Mouse (Mus musculus) hindlimb bud, embryonic 11.5 days (tissue): ENCODE measurements at regions not wholly inside any gene's neighbourhood (a gene's known extent, or its start where the extent isn't known, plus 50 kb on each side); places are given as distances from the start of the nearest gene placed in this dataset.
"Not testable (repeated sequence)": the region's sequence is repeated elsewhere in the genome, so short reads cannot be mapped to it uniquely, and the experiment has no call there.

Source experiments
- DNase-seq: peaks from one replicate; pipeline ENCODE4 v3.0.0-alpha.2; 2012; ENCODE audit warnings: low read depth, low spot score; ENCODE audit errors: extremely low spot score

DNA sequence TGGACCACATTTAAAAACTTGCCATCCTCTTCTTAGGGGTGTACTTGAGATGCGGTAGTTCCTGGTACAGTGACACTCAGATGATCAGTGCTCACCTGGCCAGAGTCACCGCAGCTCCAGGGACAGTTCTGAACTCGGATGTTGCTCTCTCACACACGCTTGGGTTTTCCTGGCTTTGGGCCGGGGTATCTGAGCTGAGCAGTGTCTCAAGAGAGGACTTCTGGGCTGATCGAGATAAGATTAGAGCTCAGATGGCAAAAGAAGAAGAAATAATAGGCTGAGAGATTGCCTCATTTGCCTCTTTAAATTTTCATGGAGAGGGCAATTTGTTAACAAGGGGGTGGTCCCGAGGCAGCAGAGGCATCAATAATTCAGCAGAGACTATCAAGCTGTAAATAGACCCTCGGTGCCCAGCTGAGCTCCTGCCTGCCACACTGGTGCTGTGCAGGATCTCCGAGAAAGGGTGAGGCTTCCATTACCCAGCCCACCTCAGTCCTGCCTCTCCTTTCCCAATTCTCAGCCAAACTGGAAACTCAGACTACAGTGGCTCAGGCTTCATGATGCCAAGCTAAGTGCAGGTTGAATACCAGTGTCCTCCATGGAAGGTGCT lies 133.7 kb downstream of the Tsen15 start:
- DNase-seq: no peak

- no peak for DNase-seq
These were observed 145.5 kb downstream of the Tsen15 start for GRCm38 (mm10) chr1:152241026-152241425.

GRCm38 (mm10) chr1:152239376-152239775 lies 147.1 kb downstream of the Tsen15 start:
- no peak for DNase-seq

DNA sequence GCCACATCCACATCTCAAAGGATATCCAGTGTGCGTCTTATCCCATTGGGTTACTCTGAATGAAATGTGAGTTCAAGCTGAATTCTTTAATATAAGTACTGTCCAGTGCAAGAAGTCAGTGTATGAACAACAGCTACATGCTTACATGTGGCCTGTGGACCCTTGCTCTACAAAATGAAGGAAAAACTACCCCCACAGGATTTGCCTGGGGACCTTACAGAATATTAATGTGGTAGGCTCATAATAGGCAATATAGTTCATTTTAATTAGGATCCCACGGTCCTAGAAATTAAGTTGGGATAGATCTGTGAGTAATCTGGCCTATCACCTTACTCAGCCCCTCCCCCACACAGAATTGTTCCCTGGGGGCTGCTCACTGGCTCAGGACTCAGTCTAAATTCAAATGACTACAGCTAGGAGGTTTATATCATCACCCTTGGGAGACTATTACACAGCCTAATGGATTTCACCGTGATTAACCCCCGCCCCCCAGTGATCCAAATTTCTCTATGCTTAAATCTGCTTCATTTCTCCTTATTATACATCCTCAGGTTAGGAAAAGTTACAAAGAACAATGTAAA lies 145.4 kb upstream of the 1700025G04Rik start:
- DNase-seq: no peak

DNA sequence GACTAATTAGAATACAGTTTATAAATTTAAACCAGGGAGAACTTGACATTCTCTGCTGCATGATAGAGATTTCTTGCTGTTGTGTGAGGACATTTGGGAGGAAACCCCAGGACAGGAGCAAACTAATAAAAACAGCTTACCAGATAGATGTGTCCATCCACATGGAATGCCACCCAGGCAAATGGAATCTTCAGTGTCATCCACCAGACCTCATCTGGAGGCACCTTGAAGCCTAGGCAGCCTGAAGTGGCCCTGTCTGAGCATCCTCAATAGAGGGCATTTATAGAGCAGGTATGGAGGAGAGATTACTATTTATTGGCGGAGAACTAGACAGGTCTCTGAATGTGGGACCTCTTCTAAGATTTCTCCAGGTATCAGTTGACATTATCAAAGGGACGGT lies 144.8 kb upstream of the 1700025G04Rik start:
- DNase-seq: no peak

GRCm38 (mm10) chr1:152231717-152232202 lies 141.8 kb upstream of the 1700025G04Rik start:
- DNase-seq: no peak

DNA sequence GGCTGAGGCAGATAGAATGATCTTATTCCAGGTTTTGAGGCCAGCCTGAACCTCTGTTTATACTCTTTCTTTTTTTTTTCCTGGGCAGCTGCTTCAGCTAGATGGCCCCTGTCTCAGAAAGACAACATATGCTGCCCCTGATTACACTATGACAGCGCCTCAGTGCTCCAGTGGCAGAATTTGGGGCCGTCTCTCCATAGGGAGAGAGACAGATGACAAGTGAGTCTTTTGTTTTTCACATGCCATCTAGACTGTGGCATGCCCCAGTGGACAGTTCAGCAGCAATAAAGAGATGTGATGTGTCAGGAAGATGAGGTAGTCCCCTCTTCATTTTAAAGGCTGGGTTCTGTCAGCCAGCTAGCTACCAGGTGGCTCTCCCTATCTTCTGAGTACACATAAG lies 139.8 kb upstream of the 1700025G04Rik start:
- DNase-seq: no peak

GRCm38 (mm10) chr1:152226049-152226448 lies 136.1 kb upstream of the 1700025G04Rik start:
- DNase-seq: no peak

DNA sequence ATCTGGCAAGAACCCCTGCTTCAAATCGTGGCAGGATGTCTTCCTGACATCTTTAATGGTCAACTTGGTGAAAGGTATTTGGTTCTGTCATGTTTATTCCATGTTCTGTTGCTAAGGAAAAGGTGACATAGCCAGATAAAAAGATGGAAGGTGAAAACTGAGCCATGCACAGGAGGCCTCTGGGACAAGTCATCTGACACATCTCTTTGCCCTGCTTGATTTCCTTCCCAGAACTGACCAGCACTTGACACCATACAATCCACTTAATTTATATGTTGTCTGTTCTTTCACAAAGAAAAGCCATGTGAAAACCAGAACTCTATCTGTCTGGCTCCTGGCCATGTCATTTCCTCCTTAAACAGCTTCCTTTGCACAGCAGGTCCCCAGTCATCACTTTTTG lies 133.7 kb upstream of the 1700025G04Rik start:
- DNase-seq: no peak

DNA sequence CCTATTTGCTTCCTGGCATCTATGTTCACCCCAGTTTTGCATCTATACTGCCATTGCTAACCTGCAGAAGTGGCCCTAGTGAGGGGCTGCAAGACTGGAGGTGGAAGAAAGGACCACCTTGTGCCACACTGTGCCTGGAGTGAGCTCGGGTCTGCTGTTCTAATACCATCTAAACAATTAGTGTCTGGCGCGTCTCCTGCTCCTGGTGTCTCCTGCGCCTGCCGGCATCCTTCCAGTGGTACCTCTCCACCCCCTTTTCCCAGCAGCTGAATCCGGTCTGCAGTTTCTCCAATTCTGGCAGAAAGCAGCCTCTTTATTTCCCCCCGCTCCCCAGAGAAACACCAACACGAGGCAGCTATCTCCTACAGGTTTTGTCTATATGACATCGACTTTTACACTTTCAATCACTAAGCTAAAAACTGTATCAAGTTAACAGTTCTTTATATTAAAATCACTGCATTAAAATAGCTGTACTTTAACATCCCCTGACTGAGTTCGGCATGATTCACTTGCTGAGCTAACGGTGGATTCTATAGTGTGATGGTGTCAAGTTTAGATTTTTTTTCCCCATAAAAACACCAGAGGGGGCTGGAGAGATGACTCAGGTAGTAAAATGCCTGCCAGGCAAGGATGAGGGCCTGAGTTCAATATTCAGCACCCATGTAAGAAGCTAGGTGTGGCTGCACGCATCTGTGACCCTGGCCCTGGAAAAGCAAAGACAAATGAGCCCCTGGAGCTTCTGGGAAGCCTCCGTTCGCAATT lies 131.1 kb upstream of the 1700025G04Rik start:
- no peak for DNase-seq

GRCm38 (mm10) chr1:152219752-152220151 lies 129.8 kb upstream of the 1700025G04Rik start:
- not testable (repeated sequence) for DNase-seq

DNA sequence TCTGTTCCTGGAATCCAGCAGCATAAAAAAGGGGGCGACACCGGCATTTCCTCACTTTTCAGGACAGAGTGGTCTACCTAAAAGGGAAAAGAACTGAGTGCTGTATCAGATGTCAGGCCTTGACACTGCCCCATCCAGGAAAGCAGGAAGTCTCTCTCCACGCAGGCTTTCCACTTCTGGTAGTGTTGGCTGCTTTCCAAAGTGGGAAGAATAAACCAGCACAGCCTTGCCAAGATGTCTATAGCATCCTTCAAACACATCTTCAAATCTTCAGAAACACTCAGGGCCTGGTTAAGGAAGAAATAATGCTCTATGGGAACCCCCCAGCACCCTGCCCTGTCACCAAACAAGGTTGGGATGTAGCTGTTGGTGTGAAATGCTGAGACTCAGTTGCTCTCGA lies 127.5 kb upstream of the 1700025G04Rik start:
- no peak for DNase-seq

GRCm38 (mm10) chr1:152214376-152214775 lies 124.5 kb upstream of the 1700025G04Rik start:
- no peak for DNase-seq

- no peak for DNase-seq
These were observed 113.3 kb upstream of the 1700025G04Rik start for GRCm38 (mm10) chr1:152203187-152203586.

DNA sequence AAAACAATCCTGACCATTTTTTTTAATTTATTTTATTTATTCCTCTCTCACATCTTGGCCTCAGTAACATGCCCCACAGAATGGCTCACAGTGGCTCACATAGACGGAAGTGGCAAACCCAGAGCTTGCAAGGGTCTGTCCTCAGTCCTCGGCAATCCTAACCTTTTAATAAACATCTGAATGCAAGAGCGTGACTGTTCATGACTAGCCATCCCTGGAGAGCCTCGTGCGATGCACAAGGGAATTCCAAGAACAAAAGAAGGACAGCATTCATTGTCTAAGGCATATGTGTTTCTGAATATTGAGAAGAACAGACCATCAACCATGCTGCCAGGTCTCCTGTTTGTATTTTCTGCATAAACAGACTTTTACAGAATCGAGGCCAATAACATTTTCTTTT lies 98.8 kb upstream of the 1700025G04Rik start:
- no peak for DNase-seq

GRCm38 (mm10) chr1:152184956-152185355 lies 95.0 kb upstream of the 1700025G04Rik start:
- no peak for DNase-seq

DNA sequence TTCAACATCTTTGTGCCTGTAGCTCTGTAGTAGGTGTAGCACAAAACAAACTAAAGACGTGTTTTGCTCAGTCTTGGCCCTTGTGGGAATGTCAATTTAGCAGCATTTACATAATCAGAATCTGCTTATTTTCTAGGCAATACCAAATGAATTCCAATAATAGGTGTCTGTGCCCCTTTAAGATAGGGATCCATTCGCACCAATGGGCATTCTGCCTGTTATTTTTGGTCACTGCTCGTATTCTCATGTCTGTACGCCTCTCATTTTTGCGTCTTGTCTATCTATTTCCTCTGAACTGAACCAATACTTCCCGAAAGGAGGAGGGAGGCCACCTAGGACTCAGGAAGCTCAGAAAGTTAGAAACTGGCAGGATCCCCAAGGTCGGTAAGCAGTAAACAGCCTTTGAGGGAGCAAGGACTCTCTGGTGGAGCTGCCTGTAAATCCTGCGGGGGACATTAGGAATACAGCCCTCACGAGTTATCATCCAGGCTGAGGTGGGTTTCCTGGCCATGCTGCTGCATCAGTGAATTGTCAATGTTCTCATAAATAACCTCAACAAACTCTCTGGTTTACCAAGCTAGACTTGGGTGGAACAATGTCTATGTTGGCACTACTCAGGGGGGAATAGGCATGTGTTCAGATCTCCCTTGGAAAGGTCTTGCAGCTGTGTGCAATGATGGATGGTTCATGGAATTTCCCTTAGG lies 86.5 kb upstream of the 1700025G04Rik start:
- DNase-seq: no peak

DNA sequence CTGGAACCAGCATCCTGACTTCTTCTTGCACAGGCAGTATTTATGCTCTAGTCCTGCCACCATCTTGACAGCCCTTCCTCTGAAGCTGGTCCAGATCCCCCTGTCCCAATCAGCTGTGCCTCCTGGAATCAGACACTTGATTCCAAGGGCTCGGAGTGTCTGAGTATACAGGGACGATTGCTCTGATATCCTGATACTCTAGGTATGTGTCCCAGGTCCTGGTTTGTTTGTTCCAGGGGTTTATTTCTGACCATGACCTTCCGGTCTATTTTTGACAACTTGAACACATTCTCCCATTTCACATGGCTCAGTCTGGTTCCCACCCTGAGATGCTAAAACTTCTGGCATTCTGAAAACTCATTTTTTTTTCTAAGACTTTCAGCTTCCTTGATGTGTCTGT lies 85.8 kb upstream of the 1700025G04Rik start:
- no peak for DNase-seq

GRCm38 (mm10) chr1:152174464-152174863 lies 84.5 kb upstream of the 1700025G04Rik start:
- no peak for DNase-seq

DNA sequence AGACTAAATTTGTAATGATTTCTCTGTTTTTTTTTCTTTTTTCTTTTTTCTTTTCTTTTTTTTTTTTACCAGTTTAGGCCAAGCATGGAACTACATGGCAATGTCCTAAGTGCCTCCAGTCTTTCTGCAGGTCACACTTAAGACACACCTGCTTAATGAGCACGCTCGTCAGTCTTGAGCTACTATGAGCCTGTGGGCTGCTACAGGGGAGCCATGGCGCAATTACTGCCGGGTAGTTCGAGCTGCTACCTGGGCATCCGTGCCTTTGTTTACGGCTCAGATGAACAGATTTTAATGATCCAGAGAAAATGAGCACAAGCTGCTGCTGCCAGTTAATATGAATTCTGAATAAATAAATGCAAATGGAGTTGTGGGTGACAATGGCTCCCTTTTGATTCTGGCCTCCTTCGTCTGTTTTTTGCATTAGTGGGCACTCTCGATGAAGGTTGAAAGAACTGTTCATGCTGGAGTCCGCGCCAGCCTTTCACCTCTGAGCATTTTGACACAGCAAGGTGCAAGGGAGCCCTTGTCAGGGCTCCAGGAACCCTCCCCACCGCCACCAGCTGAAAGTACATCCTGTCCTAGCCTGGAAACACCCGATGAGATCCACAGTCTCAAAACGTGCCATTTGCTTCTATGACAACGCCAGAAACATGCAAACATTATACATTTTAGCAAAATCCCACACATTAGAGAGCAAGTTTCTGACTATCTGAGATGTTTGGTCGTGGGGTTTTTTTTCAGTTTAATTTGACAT lies 81.3 kb upstream of the 1700025G04Rik start:
- DNase-seq: no peak

DNA sequence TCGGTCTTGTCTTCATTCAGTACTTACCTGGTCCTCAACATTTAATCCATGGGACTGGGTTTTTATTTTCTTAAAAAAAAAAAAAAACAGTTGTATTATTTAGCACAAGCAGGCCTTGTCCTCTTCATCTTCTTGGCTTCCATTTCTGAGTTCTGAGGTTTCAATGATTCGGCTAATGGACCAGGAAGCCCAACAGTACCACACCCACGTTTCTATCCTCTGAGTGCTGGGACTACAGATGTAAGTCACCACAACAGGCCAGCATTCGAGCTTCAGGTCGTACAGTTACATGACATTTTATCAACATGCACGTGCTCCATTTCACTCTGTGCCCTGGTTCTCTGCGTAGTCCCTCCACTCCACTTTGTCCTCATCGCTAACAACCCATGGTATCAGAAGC lies 80.7 kb upstream of the 1700025G04Rik start:
- DNase-seq: no peak
